In genomic region chr13:30788421-30788820, GRCm38 (mm10) we compare ENCODE assay signal across 27 mouse cellular contexts. TPM values are rescaled to one million over a fixed set of nuclear protein-coding genes. Genes with fewer than 3 reads are reported as not detected.
DNase-seq lines count a peak whose midpoint lies in the region; ATAC-seq and TF ChIP-seq lines count a peak whose summit lies in the region.
"Had no signal": no experiment of that assay in that cellular context is flagged by ENCODE, and none has a peak within 500 bp of the region (broad histone marks: within the 10 kb centered on the region; RNA-seq: fewer than 3 reads in every experiment).

No protein-coding gene starts in this region.

- WGBS in intestine, embryonic 14.5 days: 92% methylated on average over 3 of the region's 3 CpGs
- WGBS in intestine, embryonic 15.5 days: 80% methylated on average over 3 of the region's 3 CpGs
- WGBS in macrophage (ENCODE audit: missing documents): 68% methylated on average over 3 of the region's 3 CpGs
- WGBS in hindbrain, embryonic 12.5 days: 74% methylated on average over 3 of the region's 3 CpGs

- H3K4me1 ChIP-seq in intestine, embryonic 14.5 days (replicated peaks; ENCODE audit: control insufficient read depth, insufficient read depth, low read length): no peaks in the 10 kb centered on the region
- H3K4me1 ChIP-seq in intestine, embryonic 15.5 days (replicated peaks): no peaks in the 10 kb centered on the region
- peaks cover 56% of the 10 kb centered on the region for H3K4me1 ChIP-seq in bone marrow macrophage, adult 2 months (ENCODE audit: control insufficient read depth, insufficient read depth, low read length)
- no peaks in the 10 kb centered on the region for H3K4me1 ChIP-seq in hindbrain, embryonic 12.5 days
- H3K4me1 ChIP-seq: forebrain, embryonic 12.5 days had no signal

- no peak for ATAC-seq in intestine, embryonic 14.5 days (replicated peaks; ENCODE audit: low FRiP score, low TSS enrichment, low read depth)
- ATAC-seq in intestine, embryonic 15.5 days: no peak
- no peak for ATAC-seq in hindbrain, embryonic 12.5 days (ENCODE audit: low FRiP score)
- no peak for ATAC-seq in monocyte, adult 5-6 weeks (replicated peaks; ENCODE audit: insufficient number of reproducible peaks, low FRiP score, low TSS enrichment, poor library complexity, severe bottlenecking)
- ATAC-seq: CD4-positive, CD25-positive, alpha-beta regulatory T cell, adult 4 months; forebrain, embryonic 14.5 days; forebrain, embryonic 16.5 days had no signal

- TF ChIP-seq POLR2A in bone marrow macrophage, adult 2 months (IDR thresholded peaks at IDR 0.05; ENCODE audit: borderline replicate concordance, low read depth, low read length): no peak

- peak; percentile 23 for DNase-seq in intestine, embryonic 14.5 days (ENCODE audit: low spot score)
- peak; percentile 49 for DNase-seq in B cell, adult 2 months
- DNase-seq in kidney, postnatal 10 days: no peak
- DNase-seq: adrenal gland, postnatal 10 days; adrenal gland, postnatal 25 days; cerebellum, adult 11-12 months; cerebellum, adult 2 months; cerebellum, adult 9-10 months; cerebellum, postnatal 10 days; cerebellum, postnatal 36 days; embryo, embryonic 11 days had no signal

- no peak overlapping the region for H3K9ac ChIP-seq in intestine, embryonic 14.5 days (ENCODE audit: low read length)
- no peak overlapping the region for H3K9ac ChIP-seq in intestine, embryonic 15.5 days
- H3K9ac ChIP-seq in hindbrain, embryonic 12.5 days: no peak overlapping the region
- H3K9ac ChIP-seq: embryonic facial prominence, embryonic 13.5 days; embryonic facial prominence, embryonic 15.5 days; forebrain, embryonic 12.5 days had no signal

- H3K27me3 ChIP-seq in intestine, embryonic 14.5 days (replicated peaks; ENCODE audit: control insufficient read depth, insufficient read depth, low read length): no peaks in the 10 kb centered on the region
- no peaks in the 10 kb centered on the region for H3K27me3 ChIP-seq in intestine, embryonic 15.5 days (replicated peaks)
- no peaks in the 10 kb centered on the region for H3K27me3 ChIP-seq in hindbrain, embryonic 12.5 days
- H3K27me3 ChIP-seq: CH12.LX; embryonic facial prominence, embryonic 13.5 days; embryonic facial prominence, embryonic 15.5 days; forebrain, embryonic 12.5 days had no signal

- no peaks in the 10 kb centered on the region for H3K36me3 ChIP-seq in intestine, embryonic 14.5 days (ENCODE audit: control insufficient read depth, insufficient read depth, low read length)
- H3K36me3 ChIP-seq in intestine, embryonic 15.5 days: no peaks in the 10 kb centered on the region
- no peaks in the 10 kb centered on the region for H3K36me3 ChIP-seq in macrophage (ENCODE audit: inconsistent target)
- H3K36me3 ChIP-seq in hindbrain, embryonic 12.5 days: no peaks in the 10 kb centered on the region
- H3K36me3 ChIP-seq: embryonic facial prominence, embryonic 13.5 days; embryonic facial prominence, embryonic 15.5 days; forebrain, embryonic 10.5 days; forebrain, embryonic 12.5 days; G1E had no signal

- H3K27ac ChIP-seq in intestine, embryonic 14.5 days (ENCODE audit: low read depth): no peak overlapping the region
- H3K27ac ChIP-seq in intestine, embryonic 15.5 days: no peak overlapping the region
- H3K27ac ChIP-seq in bone marrow macrophage, adult 2 months (ENCODE audit: insufficient read depth, low read depth, low read length): peak overlapping the region; percentile 21
- 0 out of 2 replicates have a peak overlapping the region, but pooled peaks have one; percentile 15 for H3K27ac ChIP-seq in macrophage
- no peak overlapping the region for H3K27ac ChIP-seq in hindbrain, embryonic 12.5 days
- H3K27ac ChIP-seq: embryonic facial prominence, embryonic 13.5 days; embryonic facial prominence, embryonic 15.5 days; forebrain, embryonic 10.5 days; forebrain, embryonic 12.5 days had no signal

- H3K4me3 ChIP-seq in intestine, embryonic 14.5 days (ENCODE audit: low read depth, low read length): no peak overlapping the region
- H3K4me3 ChIP-seq in intestine, embryonic 15.5 days (replicated peaks): no peak overlapping the region
- no peak overlapping the region for H3K4me3 ChIP-seq in bone marrow macrophage, adult 2 months (ENCODE audit: insufficient read depth, low read length)
- H3K4me3 ChIP-seq in macrophage (ENCODE audit: inconsistent target): no peak overlapping the region
- no peak overlapping the region for H3K4me3 ChIP-seq in hindbrain, embryonic 12.5 days
- H3K4me3 ChIP-seq: embryonic facial prominence, embryonic 13.5 days; embryonic facial prominence, embryonic 15.5 days; erythroblast, embryonic 14.5 days; forebrain, embryonic 10.5 days; forebrain, embryonic 12.5 days had no signal

- H3K79me2 ChIP-seq in macrophage (ENCODE audit: inconsistent target): no peaks in the 10 kb centered on the region

- H3K4me2 ChIP-seq in intestine, embryonic 14.5 days (ENCODE audit: low read length): no peak overlapping the region
- H3K4me2 ChIP-seq in intestine, embryonic 15.5 days (replicated peaks): no peak overlapping the region
- H3K4me2 ChIP-seq in hindbrain, embryonic 12.5 days (replicated peaks): no peak overlapping the region
- H3K4me2 ChIP-seq: embryonic facial prominence, embryonic 13.5 days; embryonic facial prominence, embryonic 15.5 days; forebrain, embryonic 12.5 days had no signal

- H3K9me3 ChIP-seq in intestine, embryonic 14.5 days (ENCODE audit: control insufficient read depth, low read length): no peaks in the 10 kb centered on the region
- H3K9me3 ChIP-seq in intestine, embryonic 15.5 days: no peaks in the 10 kb centered on the region
- no peaks in the 10 kb centered on the region for H3K9me3 ChIP-seq in hindbrain, embryonic 12.5 days (replicated peaks)
- H3K9me3 ChIP-seq: embryonic facial prominence, embryonic 13.5 days; embryonic facial prominence, embryonic 15.5 days; forebrain, embryonic 10.5 days; forebrain, embryonic 12.5 days; G1E had no signal

- no peak for TF ChIP-seq CTCF in bone marrow macrophage, adult 2 months (IDR thresholded peaks at IDR 0.05; ENCODE audit: low read depth, low read length)

RNA-seq across cellular contexts. Expression of gene Irf4, which starts 39.4 kb away (rescaled TPM):
- polyA plus RNA-seq in intestine, embryonic 14.5 days (2014; fragmentation: Nextera tagmentation; extraction: Ambion mirVana): 0.04 and 0.07 TPM in 2 replicates
- polyA plus RNA-seq in intestine, embryonic 15.5 days (2015; fragmentation: Nextera tagmentation; extraction: Ambion mirVana): 0.11 and 0.18 TPM in 2 replicates
- 7.5 and 9.3 TPM in 2 replicates for polyA plus RNA-seq in bone marrow macrophage, adult 2 months (2012; ENCODE audit: insufficient read depth, insufficient read length, missing spikeins)
- total RNA-seq in macrophage (2018; cell fraction: chromatin; rRNA removed): 10 to 100 TPM in 4 of 26 experiments, 1 to 10 TPM in 12, under 1 TPM in 9, not detected in 1; 0.26 to 26.4 (median 1.6) TPM
- 10 to 100 TPM in 2 of 26 experiments, 1 to 10 TPM in 14, under 1 TPM in 10; 0.37 to 17.3 (median 2.1) TPM for total RNA-seq in macrophage (2018; cell fraction: cytosol; rRNA removed)
- 10 to 100 TPM in 5 of 26 experiments, 1 to 10 TPM in 16, under 1 TPM in 5; 0.55 to 21.8 (median 3.1) TPM for total RNA-seq in macrophage (2018; cell fraction: nucleus; rRNA removed)
- polyA plus RNA-seq in macrophage (2018): 0.88 to 1.5 TPM (median 1.2 TPM) in 3 replicates
- polyA plus RNA-seq in hindbrain, embryonic 12.5 days (2016; fragmentation: Nextera tagmentation; extraction: Ambion mirVana): 0.10 TPM in 1 of 2 replicates, not detected in the other
- 25.5 to 42.0 TPM (median 29.8 TPM) in 3 replicates for total RNA-seq in monocyte, adult 5-6 weeks (2017)
- polyA plus RNA-seq: embryonic facial prominence, embryonic 11.5 days; erythroblast, embryonic 14.5 days; forebrain, embryonic 10.5 days; G1E had no signal

Comparison
In these comparisons a context has a peak if more than half of its experiments do, and no peak if none do; other contexts are left out.
1. H3K27ac ChIP-seq: peak in bone marrow macrophage, adult 2 months (single experiment) and macrophage (single experiment); none in intestine, embryonic 14.5 days (single experiment), intestine, embryonic 15.5 days (single experiment) and hindbrain, embryonic 12.5 days (single experiment).